Mouse (Mus musculus) heart, adult 2 months (tissue): Measurements from ENCODE around the gene Nelfb. TPM values are rescaled to one million over a fixed set of nuclear protein-coding genes. Genes with fewer than 3 reads are reported as not detected.

Experiments
- DNase-seq, 2 experiments: peaks; one replicate each; pipeline ENCODE4 v3.0.0; 2021
- H3K27ac ChIP-seq: fragments of 200-600 bp; 2 replicates; pipeline ENCODE4 v1.8.1; 2022
- H3K27me3 ChIP-seq: fragments of 200-500 bp; 2 replicates; pipeline ENCODE4 v1.6.1; 2012; ENCODE audit warnings: mild to moderate bottlenecking, low read length, inconsistent platforms, mixed read lengths; ENCODE audit not compliant: control insufficient read depth, insufficient read depth
- H3K36me3 ChIP-seq: fragments of 200-500 bp; 2 replicates; pipeline ENCODE4 v1.6.1; 2012; ENCODE audit warnings: low read length, inconsistent platforms; ENCODE audit not compliant: control insufficient read depth, insufficient read depth
- H3K4me1 ChIP-seq: fragments of 200-500 bp; 2 replicates; pipeline ENCODE4 v1.6.1; 2011; ENCODE audit warnings: low read length; ENCODE audit not compliant: control insufficient read depth, insufficient read depth
- H3K4me3 ChIP-seq: fragments of 200-600 bp; 2 replicates; pipeline ENCODE4 v1.8.1; 2022
- H3K79me2 ChIP-seq: fragments of 200-500 bp; replicated peaks from 2 replicates; pipeline ENCODE4 v1.6.1; 2012; ENCODE audit warnings: mild to moderate bottlenecking, inconsistent platforms, low read length, moderate library complexity, mixed read lengths; ENCODE audit not compliant: control insufficient read depth, insufficient read depth
- H3K9ac ChIP-seq: fragments of 200-500 bp; 2 replicates; pipeline ENCODE4 v1.6.1; 2012; ENCODE audit warnings: low read depth, mild to moderate bottlenecking, control low read depth, inconsistent platforms, low read length, mixed read lengths
- CTCF ChIP-seq: fragments of 200-600 bp; IDR thresholded peaks from 2 replicates; pipeline ENCODE4 v1.8.1; 2022; ENCODE audit warnings: antibody characterized with exemption, mild to moderate bottlenecking, moderate library complexity
- EP300 ChIP-seq: fragments of 200-500 bp; IDR thresholded peaks from 2 replicates; pipeline ENCODE4 v1.6.1; 2011; ENCODE audit warnings: low read depth, low read length, control low read depth; ENCODE audit not compliant: insufficient read depth
- POLR2A ChIP-seq: fragments of 200-500 bp; IDR thresholded peaks from 2 replicates; pipeline ENCODE4 v1.6.1; 2011; ENCODE audit warnings: mild to moderate bottlenecking, low read depth, low read length, control low read depth; ENCODE audit not compliant: insufficient read depth
- WGBS: fragments of 180-500 bp; shearing (Covaris S2); methylation state at CpG from one replicate; pipeline ENCODE4 v1.1.7; 2018; 5-methylcytosine and 5-hydroxymethylcytosine counted together
- intact Hi-C: fragments of 180-260 bp; cut with DNase I; formaldehyde crosslinking; loops from one replicate; pipeline ENCODE4 v1.15.1; 2025
- polyA plus RNA-seq: library from polyadenylated mRNA; depleted of rRNA; stranded (reverse); fragments of >200 nt; gene quantifications from 2 replicates; pipeline ENCODE4 v1.2.3, GENCODE M21; 2012
- total RNA-seq, 2 experiments: library from RNA; stranded (reverse); gene quantifications; 2 replicates each; pipeline ENCODE4 v1.2.3; 2021

Nelfb gene
- total and polyA plus RNA-seq, 3 experiments: 37.4 to 47.0 (median 37.4) TPM

- 71% methylated on average over 6 of the region's 6 CpGs for WGBS
- no peaks in the 10 kb centered on the region; the same call in 1 of the 2 replicates for H3K36me3 ChIP-seq
- H3K4me1 ChIP-seq: peaks cover 4% of the 10 kb centered on the region
- DNase-seq: no peak
- H3K27ac ChIP-seq: peak overlapping the region; percentile 85
- TF ChIP-seq POLR2A: no peak
- TF ChIP-seq CTCF: no peak
- no peak for TF ChIP-seq EP300
- H3K9ac ChIP-seq: 0 out of 2 replicates have a peak overlapping the region, but pooled peaks have one; percentile 8
- no peak overlapping the region for H3K4me3 ChIP-seq
- H3K27me3 ChIP-seq: no peaks in the 10 kb centered on the region
- no peaks in the 10 kb centered on the region for H3K79me2 ChIP-seq
- intact Hi-C loops: loop anchor here (1.0 to 5.0 kb wide), 3 partner anchors 26 to 43 kb away; partner anchors contain the start of genes Anapc2, Ssna1 and Tmem203
Observed at GRCm38 (mm10) chr2:25228995-25229530, 17.8 kb upstream of the Nelfb start.

GRCm38 (mm10) chr2:25228431-25228889, 17.2 kb upstream of the Nelfb start:
- Histone ChIP-seq H3K27me3 (no peaks in the 10 kb centered on the region), H3K4me1 (peaks cover 4% of the 10 kb centered on the region), H3K4me3 (peak overlapping the region; percentile 36; the same call in 1 of the 2 replicates), H3K79me2 (no peaks in the 10 kb centered on the region), H3K36me3 (no peaks in the 10 kb centered on the region; the same call in 1 of the 2 replicates), H3K9ac (no peak overlapping the region; the same call in 1 of the 2 replicates), H3K27ac (peak overlapping the region; percentile 85)
- WGBS: under 1% methylated on average over 7 of the region's 7 CpGs
- peak; percentile 63; the same call in 1 of the 2 replicates for TF ChIP-seq EP300
- peak; percentile 83 for TF ChIP-seq CTCF
- no peak for TF ChIP-seq POLR2A
- peak; percentile 84 to 90 for DNase-seq
- intact Hi-C loops: loop anchor here (1.0 to 5.0 kb wide), 3 partner anchors 26 to 44 kb away; partner anchors contain the start of genes Anapc2, Ssna1 and Tmem203

- H3K27ac ChIP-seq: no peak overlapping the region
- DNase-seq: no peak
Observed at GRCm38 (mm10) chr2:25227406-25227805, 16.1 kb upstream of the Nelfb start.

GRCm38 (mm10) chr2:25226864-25227263, 15.6 kb upstream of the Nelfb start:
- Histone ChIP-seq H3K4me3 (no peak overlapping the region), H3K27me3 (no peaks in the 10 kb centered on the region), H3K27ac (no peak overlapping the region), H3K9ac (no peak overlapping the region), H3K79me2 (no peaks in the 10 kb centered on the region), H3K4me1 (peaks cover 5% of the 10 kb centered on the region), H3K36me3 (peaks cover 3% of the 10 kb centered on the region; the same call in 1 of the 2 replicates)
- no peak for TF ChIP-seq POLR2A
- TF ChIP-seq CTCF: no peak
- TF ChIP-seq EP300: no peak
- WGBS: 77% methylated on average over 5 of the region's 5 CpGs
- no peak for DNase-seq
- intact Hi-C loops: loop anchor here (5.0 kb wide), 1 partner anchor 45 kb away; the partner anchor contains the start of genes Anapc2 and Ssna1

More at GRCm38 (mm10) chr2:25227406-25227805, 16.1 kb upstream of the Nelfb start:
- intact Hi-C loops: loop anchor here (5.0 kb wide), 1 partner anchor 45 kb away; the partner anchor contains the start of genes Anapc2 and Ssna1
- H3K79me2 ChIP-seq: no peaks in the 10 kb centered on the region
- H3K9ac ChIP-seq: no peak overlapping the region
- H3K36me3 ChIP-seq: peaks cover 3% of the 10 kb centered on the region; the same call in 1 of the 2 replicates
- 95% methylated on average over 4 of the region's 4 CpGs for WGBS
- no peaks in the 10 kb centered on the region for H3K27me3 ChIP-seq
- H3K4me1 ChIP-seq: peaks cover 5% of the 10 kb centered on the region
- no peak overlapping the region for H3K4me3 ChIP-seq
- TF ChIP-seq EP300 (no peak), CTCF (no peak), POLR2A (no peak)

GRCm38 (mm10) chr2:25225811-25226379, 14.6 kb upstream of the Nelfb start:
- WGBS: 80% methylated on average over 8 of the region's 8 CpGs

More at GRCm38 (mm10) chr2:25225811-25226379, 14.6 kb upstream of the Nelfb start:
- TF ChIP-seq CTCF: no peak
- TF ChIP-seq EP300: no peak
- no peak for TF ChIP-seq POLR2A
- Histone ChIP-seq H3K9ac (no peak overlapping the region), H3K27me3 (no peaks in the 10 kb centered on the region), H3K36me3 (peaks cover 3% of the 10 kb centered on the region; the same call in 1 of the 2 replicates), H3K4me3 (peak overlapping the region; percentile 58; the same call in 1 of the 2 replicates), H3K4me1 (peaks cover 5% of the 10 kb centered on the region), H3K79me2 (no peaks in the 10 kb centered on the region), H3K27ac (peak overlapping the region; percentile 95)
- no peak for DNase-seq
- intact Hi-C loops: loop anchor here (1.0 to 5.0 kb wide), 2 partner anchors 30 to 46 kb away; partner anchors contain the start of genes Anapc2, Ssna1 and Tor4a
